Mouse (Mus musculus): Measurements from ENCODE around the gene Hnrnpul1.
"Not testable (repeated sequence)": the region's sequence is repeated elsewhere in the genome, so short reads cannot be mapped to it uniquely, and the experiment has no call there.

The Hnrnpul1 gene

DNA sequence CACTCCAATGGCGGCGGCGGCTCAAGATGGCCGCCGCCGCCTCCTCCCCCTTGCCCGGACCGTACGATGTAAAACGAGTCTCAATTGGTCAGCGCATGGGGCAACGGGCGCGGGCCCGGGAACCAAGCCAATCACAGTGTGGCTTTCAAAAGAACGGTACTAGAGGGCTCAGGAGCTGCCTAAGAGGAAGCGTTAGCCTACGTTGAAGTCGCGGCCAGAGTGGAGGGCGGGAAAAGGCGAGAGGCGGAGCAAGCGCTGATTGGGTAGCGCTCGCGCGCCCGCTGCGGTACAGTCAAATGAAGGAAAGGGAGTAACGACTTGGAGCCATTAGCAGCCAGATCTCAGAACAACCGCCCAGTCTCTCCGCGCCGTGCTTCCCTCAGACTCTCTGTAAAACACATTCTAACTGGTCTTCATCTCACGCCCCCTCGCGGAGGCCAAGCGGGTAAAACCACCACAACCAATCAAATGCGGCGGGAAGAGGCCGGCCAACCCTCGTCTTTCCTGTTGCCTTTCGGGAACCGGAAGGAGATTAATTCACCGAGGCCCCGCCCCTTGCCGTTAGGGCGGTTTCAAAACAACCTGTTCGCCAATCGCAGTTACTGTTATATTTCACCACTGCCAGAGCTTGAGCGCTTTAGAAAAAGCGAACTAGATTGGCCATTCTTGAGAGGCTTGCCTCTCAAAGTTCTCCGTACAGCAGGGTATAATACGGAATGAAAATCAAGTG is at the start of gene Hnrnpul1:
Hnrnpul1 (minus strand) TSS at position 20 of the 730 bp plus-strand sequence.
- DNase-seq = peak; percentile 97 to 99

DNA sequence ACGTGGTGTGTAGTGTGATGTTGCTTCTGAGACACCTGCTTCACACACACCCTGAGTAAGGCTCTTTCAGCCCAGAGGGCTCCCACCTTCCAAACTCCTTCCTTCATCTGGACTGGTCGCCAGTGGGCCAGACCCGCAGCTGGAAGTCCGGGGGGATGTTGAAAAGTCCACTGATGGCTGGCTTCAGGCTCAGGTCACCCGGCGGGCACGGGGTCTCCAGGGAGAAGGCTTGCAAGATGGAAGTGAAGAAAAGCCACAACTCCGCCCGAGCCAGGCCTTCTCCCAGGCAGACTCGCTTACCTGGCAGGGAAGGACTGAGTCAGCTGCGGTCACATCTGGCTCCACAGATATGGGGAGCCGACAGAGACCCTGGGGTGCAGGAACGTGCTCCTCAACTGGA is 48.9 kb upstream of the Hnrnpul1 start:
- no peak for DNase-seq

DNA sequence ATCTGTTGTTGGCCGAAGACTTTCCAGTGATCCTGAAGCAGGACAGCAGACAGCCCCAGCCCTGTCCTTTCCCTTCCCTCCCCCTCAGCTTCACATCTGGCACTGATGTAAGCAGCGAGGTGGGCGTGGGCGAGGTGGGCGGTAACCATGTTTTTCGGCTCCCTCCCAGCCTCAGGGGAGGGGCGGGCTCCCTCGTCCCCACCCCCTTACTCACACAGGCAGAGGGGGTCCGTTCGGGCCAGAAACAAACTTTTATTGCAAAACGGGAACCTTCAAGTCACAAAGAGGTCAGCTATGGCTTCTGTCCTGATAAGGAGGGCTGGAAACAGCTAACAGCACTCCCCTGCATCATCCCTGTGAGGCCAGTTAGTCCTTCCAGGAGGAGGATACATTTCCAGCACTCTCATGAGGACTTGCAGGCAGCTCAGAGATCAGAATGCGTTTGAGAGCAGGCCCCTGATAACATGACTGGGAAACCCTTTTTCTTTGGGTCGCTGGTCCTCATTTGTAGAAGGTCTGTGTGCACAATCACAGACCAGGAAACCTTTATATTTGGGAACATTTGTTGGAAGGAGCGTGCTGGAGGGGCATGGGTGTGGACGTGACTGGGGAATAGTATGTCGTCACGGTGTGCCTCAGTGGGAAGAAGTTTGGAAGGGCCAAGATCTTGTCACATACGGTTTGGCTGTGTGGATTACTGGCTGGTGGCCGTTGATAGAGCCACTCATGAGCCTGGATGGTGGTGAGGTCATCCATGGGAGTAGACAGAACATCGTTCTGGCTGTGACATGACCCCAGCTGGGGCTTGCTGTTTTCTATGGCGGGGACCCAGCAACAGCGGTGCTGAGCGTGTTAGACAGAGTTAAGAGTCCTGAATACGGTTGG is 47.9 kb upstream of the Hnrnpul1 start:
- no peak for DNase-seq

DNA sequence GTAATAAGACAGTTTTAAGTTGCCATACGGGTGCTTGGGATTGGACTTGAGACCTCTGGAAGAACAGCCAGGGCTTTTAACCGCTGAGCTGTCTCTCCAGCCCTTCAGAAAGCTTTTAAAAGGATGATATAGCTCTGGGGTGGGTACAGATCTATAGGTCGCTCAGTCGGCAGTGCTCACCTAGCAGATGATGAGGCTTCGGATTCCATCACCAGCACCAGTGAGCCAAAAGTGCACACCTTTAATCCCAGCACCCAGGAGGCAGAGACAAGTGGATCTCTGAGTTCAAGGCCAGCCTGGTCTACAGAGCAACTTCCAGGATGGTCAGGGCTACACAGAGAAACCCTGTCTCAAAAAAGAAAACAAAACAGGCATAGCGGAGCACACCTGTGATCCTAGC is 46.5 kb upstream of the Hnrnpul1 start:
- DNase-seq = no peak

DNA sequence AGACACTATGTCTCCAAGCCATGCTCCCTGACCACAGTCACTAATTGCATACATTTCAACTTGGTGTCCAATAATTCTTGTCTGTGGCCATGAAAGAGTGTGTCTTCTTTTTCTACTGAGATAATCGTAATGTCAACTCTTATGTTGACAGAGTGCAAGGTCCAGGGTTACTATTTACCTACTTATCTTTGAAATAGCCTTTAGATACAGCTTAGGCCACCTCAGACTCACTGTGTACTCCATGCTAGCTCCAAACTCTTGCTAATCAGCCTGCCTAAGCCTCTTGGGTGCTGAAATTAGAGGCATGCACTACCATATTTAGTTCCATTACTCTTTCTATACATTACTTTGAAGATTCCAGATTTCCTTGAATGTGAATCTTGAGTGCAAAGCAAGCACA is 44.8 kb upstream of the Hnrnpul1 start:
- no peak for DNase-seq

DNA sequence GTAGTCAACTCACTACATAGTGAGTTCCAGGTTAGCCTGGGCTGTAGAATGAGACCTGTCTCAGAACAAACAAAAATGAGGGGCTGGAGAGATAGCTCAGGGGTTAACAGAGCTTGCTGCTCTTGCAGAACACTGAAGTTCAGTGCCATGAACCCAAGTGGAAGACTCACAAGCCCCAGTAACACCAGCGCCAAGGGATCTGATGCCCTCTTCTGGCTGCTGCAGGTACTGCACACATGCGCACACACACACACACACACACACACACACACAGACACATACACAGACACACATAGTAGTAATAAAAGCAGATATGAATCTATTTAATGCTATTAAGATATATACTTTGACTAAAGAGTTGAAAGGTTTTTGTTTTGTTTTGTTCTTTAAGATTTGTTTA is 44.0 kb upstream of the Hnrnpul1 start:
- DNase-seq = no peak

DNA sequence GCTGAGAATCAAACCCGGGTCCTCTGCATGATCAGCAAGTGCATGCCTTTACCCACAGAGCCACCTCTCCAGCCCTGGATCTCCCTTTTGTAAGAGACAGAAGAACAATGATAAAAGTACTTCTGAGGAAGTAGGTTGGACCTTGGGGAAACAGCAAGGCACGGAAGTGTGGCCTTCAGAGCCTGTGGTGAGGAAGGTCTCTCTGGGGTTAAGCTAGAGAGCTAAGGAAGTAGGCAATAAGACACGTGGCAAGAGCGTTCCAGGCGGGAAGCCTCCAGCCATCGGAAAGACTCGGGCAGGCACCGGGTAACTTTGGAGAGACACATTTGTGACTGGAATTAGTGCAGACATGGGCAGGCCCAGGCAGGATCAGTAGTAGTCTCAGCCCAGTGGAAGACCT is 40.2 kb upstream of the Hnrnpul1 start:
- DNase-seq = no peak

DNA sequence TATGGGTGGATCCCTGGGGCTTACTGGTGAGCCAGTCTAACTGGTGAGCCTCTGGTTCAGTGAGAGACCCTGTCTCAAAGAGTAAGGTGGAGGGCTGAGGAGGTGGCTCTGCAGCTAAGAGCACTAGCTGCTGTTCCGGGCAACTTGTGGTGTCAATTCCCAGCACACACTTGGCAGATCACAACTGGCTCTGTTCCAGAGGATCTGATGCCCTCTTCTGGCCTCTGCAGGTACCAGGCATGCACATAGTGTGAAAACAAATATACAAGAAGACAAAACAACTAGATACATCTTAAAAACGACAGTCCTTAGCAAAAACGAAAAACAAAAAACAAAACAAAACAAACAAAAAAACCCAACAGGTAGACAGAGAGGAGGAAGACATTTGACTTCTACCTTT is 39.1 kb upstream of the Hnrnpul1 start:
- no peak for DNase-seq

DNA sequence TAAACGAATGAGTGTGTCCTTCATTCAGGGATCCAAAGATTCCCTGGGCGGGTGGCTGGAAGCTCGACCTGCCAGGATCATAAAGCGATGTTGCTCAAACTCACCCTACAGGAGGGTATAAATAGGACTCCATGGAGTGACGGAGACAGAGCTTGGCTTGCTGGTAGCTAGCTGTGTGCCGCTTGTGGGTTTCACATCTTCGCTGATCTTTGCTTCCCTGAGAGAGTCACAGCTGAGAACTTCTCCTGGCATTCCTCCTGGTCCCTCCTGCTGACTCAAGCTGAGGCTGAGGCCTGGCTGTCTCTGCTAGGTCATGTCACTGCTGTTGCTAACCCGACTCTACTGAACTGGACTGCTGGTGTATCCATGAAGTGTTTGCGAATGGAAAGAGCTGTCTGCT is 38.4 kb upstream of the Hnrnpul1 start:
- DNase-seq = not testable (repeated sequence)

DNA sequence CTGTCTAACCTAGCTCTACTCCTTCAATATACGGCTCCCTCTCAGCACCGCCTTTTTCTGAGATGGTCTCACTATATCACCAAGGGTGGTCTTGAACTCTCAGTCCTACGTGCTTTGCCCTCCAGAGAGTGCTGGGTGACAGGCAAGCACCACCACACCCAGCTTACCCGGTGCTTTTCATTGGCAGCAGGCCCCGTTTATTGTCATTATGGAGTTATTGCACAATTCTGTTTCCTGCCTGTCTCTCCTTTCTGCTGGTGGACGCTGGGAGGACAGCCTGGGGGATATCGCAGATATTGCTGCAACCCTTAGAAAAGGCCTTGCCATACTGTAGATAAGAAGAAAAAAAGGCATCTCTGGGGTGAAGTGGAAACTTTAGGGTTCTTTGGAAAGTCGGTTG is 36.1 kb upstream of the Hnrnpul1 start:
- no peak for DNase-seq

DNA sequence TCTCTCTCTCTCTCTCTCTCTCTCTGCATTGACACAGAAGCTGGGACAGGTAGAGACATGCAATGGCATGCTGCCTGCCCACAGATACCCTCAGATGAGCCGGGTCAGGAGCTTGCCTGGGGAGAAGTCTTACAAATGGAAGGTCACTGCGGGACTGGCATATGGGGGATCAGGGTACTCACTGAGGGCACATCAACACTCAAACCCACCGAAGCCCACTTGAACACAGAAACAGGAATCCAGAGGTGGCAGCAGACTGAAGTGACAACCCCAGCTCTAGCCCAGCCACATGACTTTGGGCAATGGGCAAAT is 34.5 kb upstream of the Hnrnpul1 start:
- DNase-seq = no peak

DNA sequence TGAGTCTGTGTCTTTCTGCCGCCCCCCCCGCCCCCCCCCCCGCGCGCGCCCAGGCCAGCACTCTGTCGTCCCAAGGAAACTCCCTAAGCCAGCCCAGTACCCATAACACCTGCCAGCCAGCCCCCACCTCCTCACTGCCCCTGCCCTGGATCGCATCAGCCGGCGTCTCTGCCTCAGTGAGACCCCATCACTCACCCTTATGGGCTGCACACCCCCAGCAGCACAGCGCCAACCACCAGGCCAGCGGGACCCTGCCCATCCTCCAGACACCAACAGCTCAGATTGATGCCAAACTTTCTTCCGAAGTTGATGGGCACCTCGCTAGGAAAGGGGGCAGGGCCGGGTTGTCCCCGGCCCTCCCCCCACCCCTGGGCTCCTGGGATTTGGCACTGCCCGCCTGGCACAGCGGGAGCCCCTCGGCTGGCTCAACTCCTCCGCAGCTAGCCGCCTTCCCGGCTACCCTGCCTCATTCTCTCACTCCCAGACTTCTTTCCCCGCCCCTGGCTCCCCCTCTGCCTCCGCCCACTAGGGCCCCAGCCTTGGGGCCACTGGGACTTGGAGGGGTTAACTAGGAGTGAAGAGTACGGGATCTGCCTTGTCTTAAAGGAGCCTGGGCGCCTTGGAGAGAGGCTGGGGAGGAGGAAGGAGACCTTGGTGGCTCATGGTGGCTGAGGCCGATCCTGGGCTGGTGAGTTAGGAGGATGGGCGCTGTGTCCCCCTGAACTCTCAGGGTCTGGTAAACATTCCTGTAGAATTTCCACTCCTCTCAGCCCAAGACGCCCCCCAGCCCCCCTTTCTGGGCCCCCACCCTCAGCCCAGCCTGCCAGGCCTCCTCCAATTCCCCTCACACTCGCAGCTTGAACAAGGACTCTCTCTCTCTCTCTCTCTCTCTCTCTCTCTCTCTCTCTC is 33.9 kb upstream of the Hnrnpul1 start, which contains the start of gene Axl:
Axl (minus strand) TSS at position 486 of the 909 bp plus-strand sequence.
- DNase-seq = no peak

DNA sequence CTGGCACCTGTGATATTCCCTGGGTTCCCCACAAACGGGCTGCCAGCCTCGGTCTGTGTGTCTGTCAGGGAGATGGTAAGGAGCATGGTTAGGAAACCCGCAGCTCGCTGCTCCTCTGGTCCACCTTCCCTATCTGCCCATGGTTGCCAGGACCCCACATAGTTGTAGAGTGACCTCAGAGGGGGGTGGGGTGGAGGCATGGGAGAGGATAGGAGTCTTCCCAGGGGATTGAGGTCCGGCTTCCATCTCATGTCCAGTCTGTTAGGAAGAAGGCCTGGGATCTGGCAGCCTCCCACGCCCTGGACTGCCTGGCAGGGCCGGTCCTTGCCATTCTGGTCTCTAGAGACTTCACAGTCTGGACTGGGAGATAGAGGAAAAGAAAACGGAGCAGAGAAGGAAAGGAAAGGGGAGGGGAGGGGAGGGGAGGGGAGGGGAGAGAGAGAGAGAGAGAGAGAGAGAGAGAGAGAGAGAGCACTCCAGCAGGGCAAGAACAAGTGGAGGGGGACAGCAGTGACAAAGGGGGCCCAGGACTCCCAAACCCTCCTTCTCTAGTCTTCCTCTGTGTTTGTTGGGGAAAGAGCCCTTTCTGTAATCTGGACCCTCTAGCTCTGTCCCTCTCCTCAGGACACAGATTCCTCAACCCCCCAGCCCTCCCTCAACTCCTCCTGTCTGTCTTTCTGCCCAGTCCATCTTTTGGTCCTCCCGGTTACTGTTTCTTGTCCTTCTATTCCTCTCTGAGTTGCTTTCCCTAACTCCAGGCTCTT is 33.1 kb upstream of the Hnrnpul1 start:
- no peak for DNase-seq

DNA sequence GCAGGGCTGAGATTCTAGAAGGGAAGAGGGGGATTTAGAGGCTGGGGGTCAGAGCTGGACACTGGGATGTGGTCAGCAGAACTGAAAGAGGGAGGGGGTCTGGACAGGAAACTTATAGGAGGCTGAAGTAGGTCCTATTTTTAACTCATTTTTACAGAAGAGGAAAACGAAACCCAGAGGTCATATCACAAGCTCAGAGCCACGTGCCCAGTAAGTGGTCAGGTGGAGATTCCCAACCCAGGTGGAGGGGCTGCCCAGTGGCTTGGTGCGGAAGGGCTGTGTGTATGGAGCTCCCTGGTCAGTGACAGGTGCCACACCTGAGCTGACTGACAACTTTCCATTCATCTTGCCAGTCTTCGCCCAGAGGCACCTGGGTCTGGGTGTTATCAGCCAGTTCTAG is 32.4 kb upstream of the Hnrnpul1 start:
- no peak for DNase-seq

DNA sequence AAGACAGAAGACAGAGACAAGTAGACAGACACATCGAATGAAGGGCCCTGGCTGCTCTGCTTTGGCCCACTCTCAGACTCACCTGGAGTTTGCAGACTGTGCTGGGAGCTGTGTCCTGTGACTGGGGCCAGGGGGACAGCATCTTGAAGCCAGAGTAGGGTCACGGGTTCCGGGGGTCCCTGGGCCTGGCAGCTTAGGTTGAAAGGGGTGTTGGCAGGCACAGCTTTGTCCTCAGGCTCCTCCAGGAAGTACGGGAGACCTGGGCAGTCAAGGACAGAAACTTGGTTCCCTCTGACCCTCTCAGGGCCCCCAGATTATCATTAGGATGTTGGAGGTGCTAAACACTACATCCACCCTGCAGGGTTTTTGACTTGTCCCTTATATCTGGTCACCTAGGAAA is 31.2 kb upstream of the Hnrnpul1 start:
- DNase-seq = no peak

DNA sequence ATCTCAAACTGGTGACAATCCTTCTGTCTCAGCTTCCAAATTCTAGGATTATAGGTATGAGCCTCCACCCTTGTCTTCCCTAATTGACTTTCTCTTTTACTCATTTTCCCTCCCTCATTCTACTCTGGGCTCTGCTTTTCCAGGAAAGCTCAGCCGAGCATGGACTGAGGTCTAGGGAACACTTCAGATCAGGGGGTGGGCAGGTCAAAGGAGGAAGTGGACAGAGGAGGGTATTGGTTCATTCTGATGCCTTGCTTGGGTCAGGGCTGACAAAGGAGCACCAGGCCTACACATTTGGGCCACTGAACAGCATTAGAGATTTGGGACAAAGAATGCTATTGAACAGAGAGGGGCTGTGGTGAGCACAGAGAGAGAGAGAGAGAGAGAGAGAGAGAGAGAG is 30.3 kb upstream of the Hnrnpul1 start:
- no peak for DNase-seq

DNA sequence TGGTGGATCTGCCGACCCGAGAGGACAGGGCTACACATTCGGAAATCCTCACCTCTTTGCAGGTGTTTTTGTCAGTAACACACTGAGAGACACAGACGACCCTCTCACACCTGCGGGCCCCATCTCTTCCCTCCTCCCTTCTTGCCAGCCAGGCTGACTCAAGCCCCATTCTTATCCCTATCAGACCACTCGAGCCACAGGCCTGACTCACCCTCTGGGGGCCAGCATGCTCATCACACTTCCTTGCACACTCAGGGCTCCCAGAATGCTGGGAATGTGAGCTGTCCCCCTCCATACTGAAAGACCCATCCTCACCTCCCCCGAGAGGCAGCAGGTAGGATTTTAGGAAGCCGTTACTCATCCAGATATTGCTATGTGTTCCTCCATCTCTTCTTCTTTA is 29.2 kb upstream of the Hnrnpul1 start:
- DNase-seq = no peak

DNA sequence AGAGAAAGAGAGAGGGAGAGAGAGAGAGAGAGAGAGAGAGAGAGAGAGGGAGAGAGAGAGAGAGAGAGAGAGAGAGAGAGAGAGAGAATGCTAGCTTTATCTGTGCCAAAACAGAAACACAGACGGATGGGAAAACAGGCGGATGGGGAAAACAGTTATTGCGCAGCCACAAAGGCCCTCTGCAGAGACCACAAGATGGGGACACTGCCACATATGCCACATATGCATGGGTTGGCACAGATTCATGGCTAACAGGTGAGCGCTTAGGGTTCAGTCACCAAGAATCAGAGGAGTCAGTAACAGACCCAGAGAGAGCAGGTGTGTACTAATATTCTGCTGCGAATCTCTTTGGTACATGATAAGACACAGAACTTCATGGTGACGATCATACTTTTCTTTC is 28.2 kb upstream of the Hnrnpul1 start:
- DNase-seq = no peak

DNA sequence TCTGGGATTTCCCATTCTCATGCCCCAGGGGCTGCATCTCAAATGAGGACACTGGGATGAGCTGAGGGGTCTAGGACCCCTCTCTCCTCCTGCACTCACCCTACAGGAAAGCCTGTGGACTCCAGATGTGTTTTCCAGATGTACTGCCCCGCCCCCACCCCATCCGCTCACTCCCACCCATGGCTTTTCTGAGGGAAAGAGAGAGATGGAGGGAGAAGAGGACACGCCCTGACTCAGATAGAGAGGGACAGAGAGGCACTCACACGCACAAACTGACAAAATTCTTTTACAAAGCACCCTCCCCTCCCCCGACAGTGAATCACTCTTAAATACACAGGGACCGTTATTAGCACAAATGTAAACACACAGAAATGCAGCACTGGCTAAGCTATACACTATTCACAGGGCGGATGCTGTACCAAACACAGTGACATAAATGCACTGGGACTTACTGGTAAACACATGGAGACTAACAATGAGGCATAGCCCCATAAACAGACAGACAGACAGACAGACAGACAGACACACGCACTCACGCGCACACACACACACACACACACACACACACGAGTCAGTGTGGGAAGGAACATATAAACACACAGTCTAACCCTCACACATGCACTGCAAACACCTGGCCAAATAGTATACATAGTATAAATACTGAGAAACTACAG is 27.5 kb upstream of the Hnrnpul1 start:
- DNase-seq = no peak

DNA sequence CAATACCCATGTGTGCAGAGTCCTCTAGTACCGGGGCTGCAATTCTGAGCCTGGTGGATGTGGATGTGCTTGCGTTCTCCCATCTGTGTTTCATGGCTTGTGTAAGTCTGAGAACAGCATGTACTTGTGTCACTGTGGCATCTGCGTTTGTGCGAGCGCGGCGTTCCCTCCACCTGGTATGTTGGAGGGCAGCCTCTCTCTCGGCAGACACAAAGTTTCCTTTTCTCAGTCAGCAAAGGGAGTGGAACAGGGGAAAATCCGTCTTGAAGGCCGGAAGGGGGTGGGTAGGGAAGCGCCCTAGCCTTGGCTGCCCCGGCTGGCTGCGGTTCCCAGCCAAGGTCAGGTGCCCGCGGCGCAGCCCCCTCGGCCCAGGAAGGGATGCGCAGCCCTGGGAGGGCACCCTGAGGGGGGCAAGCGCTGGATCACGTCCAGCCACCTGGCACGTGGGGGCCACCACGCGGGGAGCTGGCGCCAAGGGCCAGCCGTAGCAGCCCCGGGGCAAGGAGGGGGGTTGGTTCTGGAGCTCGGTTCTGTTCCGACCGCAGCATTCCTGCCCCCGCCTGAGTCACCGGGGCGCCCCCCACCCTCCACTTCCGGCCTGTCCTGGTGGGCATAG is 26.9 kb upstream of the Hnrnpul1 start:
- DNase-seq = peak in 1 of 2 experiments; percentile 30

DNA sequence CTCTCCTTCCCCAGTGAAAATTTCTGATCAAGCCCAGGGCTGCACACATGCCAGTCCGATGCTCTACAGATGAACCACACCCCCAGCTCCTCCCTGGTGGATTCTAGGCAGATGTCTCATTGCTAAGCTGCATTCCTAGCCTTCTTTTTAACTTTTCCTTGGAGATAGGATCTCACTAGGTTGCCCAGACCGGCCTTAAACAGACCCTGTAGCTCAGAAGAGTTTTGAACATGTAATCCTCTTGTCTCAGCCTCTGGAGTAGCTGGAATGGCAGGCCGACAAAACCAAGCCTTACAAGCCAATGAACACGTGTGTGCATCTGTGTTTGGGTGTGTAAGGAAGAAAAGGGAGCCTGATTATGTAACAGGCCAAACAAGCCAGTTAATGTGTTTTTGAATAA is 26.2 kb upstream of the Hnrnpul1 start:
- DNase-seq = no peak
